Mouse (Mus musculus): Measurements from ENCODE around the gene Mrrf.

- TF ChIP-seq GATA1 (IDR thresholded peaks at IDR 0.05; ENCODE audit: borderline replicate concordance, low read length) (no peak), FLI1 (IDR thresholded peaks at IDR 0.05; ENCODE audit: low read length) (no peak)
These were observed 68.4 kb downstream of the Mrrf start for GRCm38 (mm10) chr2:36204595-36204994.
